Mouse (Mus musculus) cerebellum, postnatal 4 days (tissue): ENCODE data around the gene Ofcc1.

Experiments
- DNase-seq, 2 experiments: peaks; one replicate each; pipeline ENCODE4 v3.0.0; 2022; ENCODE audit warnings: low spot score in 2 of 2, mixed read lengths in 1 of 2

Ofcc1 gene

GRCm38 (mm10) chr13:40361288-40361687 lies at the start of gene Ofcc1:
TSS of gene Ofcc1 (minus strand) at chr13:40361450.
- peak in 1 of 2 experiments; percentile 9 for DNase-seq

DNA sequence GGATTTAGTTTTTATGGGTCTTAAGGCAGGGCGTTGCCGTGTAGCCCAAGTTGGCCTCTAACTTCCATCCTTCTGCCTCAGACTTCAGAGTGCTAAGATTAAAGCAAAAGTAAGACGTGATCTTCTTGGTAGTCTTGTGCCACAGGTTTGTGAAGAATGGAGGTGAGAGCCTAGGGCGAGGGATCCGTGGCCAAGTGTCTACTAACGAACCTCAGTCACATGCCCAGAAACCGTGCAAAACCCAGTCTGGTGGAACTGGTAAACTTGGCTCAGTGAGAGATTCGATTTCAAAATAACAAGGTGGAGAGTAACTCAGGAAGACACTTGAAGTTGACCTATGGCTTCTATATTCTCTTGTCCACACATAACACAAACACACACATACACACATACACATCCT lies 28.9 kb upstream of the Ofcc1 start:
- DNase-seq: no peak

DNA sequence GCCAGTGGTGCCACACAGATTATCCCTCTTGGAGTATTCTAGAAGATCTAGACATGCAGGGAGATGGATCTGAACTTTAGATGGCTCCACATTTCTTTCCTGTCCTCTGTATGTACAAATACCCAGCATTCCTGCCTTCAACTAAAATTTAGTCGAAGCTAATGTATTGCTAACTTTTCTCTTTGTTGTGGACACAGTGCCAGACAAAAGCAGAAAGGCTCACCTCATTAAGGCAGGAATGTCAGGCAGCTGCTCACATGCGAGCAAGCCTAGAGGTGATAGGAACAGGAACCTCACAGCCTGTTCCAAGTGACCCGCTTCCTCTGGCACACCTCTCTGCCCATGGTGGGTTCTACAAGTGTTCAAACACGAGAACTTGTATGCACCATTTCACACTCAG lies 26.2 kb upstream of the Ofcc1 start:
- no peak for DNase-seq

- no peak for DNase-seq
Observed at GRCm38 (mm10) chr13:40384962-40385361, 23.7 kb upstream of the Ofcc1 start.

DNA sequence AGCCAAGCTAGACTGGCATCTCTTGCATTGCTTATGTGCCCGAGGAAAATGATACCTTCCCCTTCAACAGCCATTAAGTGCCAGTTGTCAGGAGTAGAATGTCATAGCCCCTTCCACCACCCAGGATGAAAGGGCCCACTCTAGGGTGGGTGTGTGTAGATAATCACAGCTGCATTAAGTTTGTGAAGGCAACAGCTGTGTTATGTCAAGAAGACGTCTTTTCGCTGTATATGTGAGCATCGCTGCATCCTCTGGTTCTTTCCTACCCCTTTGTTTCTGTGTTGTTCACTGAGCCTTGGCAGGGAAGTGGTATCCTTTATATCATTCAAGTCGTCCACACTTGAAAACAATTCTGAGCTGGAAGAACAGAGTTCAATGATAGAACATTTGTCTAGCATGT lies 15.5 kb upstream of the Ofcc1 start:
- DNase-seq: no peak

DNA sequence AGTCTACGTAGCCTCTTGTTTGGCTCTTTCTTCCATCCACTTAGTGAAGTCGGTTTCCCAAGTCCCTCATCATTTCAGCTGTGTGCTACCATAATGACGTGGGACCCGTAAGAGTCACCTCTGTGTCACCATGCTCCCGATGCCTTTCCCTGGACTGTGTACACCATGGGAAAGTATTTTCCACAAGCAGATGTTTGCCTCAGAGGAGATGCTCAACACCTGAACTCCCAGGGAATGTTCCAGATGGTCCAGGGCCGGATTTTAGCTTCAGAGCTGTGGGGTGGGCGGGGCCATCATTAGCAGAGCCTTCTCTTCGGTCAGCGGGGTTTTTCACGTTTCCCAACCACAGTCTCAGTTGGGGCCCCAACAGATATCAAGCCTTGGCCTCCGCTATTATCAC lies 5.5 kb upstream of the Ofcc1 start:
- no peak for DNase-seq

GRCm38 (mm10) chr13:40364855-40365254 lies 3.6 kb upstream of the Ofcc1 start:
- DNase-seq: no peak

GRCm38 (mm10) chr13:40360692-40361091 lies 558 bp downstream of the Ofcc1 start:
- DNase-seq: no peak

GRCm38 (mm10) chr13:40347045-40347444 lies 14.2 kb downstream of the Ofcc1 start:
- no peak for DNase-seq

DNA sequence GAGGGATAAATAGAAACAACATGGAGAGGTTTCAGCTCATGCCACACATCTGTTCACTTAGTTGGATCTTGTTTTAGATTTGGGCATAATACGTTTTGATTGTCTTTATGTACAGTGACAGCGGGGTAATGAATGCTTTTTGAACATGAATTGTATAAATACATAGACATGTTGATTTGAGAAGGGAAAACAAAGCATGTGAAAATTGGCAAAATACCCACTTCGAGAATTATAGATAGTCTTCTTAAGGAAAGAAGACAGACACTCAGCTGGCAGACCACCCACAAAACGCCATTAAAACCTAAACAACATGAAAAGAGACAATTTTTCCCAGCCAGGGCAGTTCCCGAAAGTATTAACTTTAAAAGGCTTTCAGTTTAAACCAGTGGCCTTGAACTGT lies 37.9 kb downstream of the Ofcc1 start:
- DNase-seq: no peak

GRCm38 (mm10) chr13:40320814-40321525 lies 40.3 kb downstream of the Ofcc1 start:
- DNase-seq: no peak

DNA sequence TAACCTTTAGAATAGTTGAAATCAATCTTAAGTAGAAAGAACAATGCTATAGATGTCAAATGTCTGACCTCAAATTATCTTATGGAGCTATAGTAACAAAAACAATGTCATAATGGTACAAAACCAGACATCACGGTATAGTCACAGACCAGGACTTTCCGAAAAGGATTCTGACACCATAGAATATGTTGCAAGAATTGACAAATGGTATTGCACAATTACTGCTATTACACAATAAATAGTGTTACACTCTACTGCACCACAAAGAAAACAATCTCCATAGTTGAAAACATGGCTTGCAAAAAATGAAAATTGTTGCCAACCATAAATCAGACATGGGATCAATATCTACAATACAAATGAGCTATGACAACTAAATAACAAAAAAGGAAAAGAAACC lies 43.5 kb downstream of the Ofcc1 start:
- no peak for DNase-seq

GRCm38 (mm10) chr13:40315158-40315792 lies 46.0 kb downstream of the Ofcc1 start:
- DNase-seq: no peak

GRCm38 (mm10) chr13:40292891-40293290 lies 68.4 kb downstream of the Ofcc1 start:
- DNase-seq: no peak

- DNase-seq: no peak
Observed at GRCm38 (mm10) chr13:40290846-40291245, 70.4 kb downstream of the Ofcc1 start.

DNA sequence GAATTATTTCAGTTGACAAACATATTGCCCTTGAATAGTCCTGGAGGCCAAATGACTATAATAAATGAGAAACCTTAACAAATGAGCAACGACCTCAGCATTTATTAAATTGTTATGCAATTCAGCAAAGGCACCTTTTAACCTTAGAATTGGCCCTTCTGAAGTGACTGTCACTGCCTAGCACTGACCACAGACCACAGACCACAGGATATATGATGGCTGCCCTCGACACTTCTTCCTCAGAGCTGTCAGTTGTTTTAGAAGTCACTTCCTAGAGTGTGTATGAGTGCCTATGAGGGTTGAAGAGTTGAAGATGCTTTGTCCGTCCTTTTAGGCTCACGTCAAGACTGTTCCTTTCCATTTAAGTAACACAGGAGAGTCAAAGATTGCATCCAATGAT lies 72.6 kb downstream of the Ofcc1 start:
- DNase-seq: no peak

- no peak for DNase-seq
Observed at GRCm38 (mm10) chr13:40287266-40288002, 73.8 kb downstream of the Ofcc1 start.

- DNase-seq: no peak
Observed at GRCm38 (mm10) chr13:40285234-40285791, 75.9 kb downstream of the Ofcc1 start.

DNA sequence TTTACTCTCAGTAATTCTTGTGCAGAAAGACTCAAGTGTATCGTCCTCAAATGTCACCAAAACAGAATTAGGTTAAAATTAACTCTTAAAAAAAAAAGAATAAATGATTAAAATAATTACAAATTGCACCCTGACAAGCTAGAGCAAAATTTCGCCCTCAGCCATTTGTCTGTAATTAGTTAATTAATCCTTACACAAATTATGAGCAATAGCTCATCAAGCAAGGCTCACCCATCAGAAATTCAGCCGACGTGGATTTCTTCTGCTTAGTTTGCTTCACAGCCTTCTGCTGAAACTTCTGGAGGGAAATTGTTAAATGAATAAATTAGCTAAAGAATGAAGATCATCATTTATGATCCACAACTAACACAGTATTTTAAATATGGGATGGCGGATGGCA lies 80.6 kb downstream of the Ofcc1 start:
- DNase-seq: no peak

- no peak for DNase-seq
Observed at GRCm38 (mm10) chr13:40267546-40267945, 93.7 kb downstream of the Ofcc1 start.

- no peak for DNase-seq
Observed at GRCm38 (mm10) chr13:40263087-40263807, 98.0 kb downstream of the Ofcc1 start.

- no peak for DNase-seq
Observed at GRCm38 (mm10) chr13:40258757-40259156, 102.5 kb downstream of the Ofcc1 start.
